Mouse (Mus musculus): ENCODE data around the gene Pcnx. TPM values are rescaled to one million over a fixed set of nuclear protein-coding genes. Genes with fewer than 3 reads are reported as not detected.

Pcnx gene
- polyA plus RNA-seq, 2 experiments, result 0.71 to 2.4 TPM

GRCm38 (mm10) chr12:81857251-81857650 is 2.6 kb upstream of the Pcnx start:
- Histone ChIP-seq H3K4me1 (replicated peaks; ENCODE audit: control insufficient read depth in 2 of 2, insufficient read depth in 2 of 2, low read length in 1 of 2) (peaks cover 0 to 6% of the 10 kb centered on the region in 2 experiments; a peak in 2 of 4 replicates), H3K9ac (replicated peaks) (no peak overlapping the region), H3K4me2 (ENCODE audit: low read depth) (no peak overlapping the region), H3K27ac (no peak overlapping the region), H3K4me3 (ENCODE audit: insufficient read depth in 1 of 2, low read depth in 2 of 2, low read length in 2 of 2) (no peak overlapping the region), H3K36me3 (replicated peaks; ENCODE audit: control insufficient read depth, insufficient read depth, low read depth) (no peaks in the 10 kb centered on the region), H3K9me3 (ENCODE audit: control insufficient read depth, low read length) (no peaks in the 10 kb centered on the region), H3K27me3 (ENCODE audit: control insufficient read depth, insufficient read depth, low read length) (peaks cover 31% of the 10 kb centered on the region)
- TF ChIP-seq CTCF (IDR thresholded peaks at IDR 0.05; ENCODE audit: low read depth) (no peak), EP300 (IDR thresholded peaks at IDR 0.05; ENCODE audit: low read depth) (no peak)
- WGBS (ENCODE audit: insufficient replicate concordance), result 49% methylated on average over 4 of the region's 4 CpGs
- ATAC-seq (ENCODE audit: insufficient read depth) (no peak), DNase-seq (ENCODE audit: low read depth in 3 of 3, low spot score in 3 of 3) (no peak)

- no peak for ATAC-seq (ENCODE audit: insufficient read depth)
- no peak overlapping the region for H3K4me3 ChIP-seq (ENCODE audit: insufficient read depth in 1 of 2, low read depth in 2 of 2, low read length in 2 of 2)
- no peak for DNase-seq (ENCODE audit: low read depth in 3 of 3, low spot score in 3 of 3)
- H3K27me3 ChIP-seq (ENCODE audit: control insufficient read depth, insufficient read depth, low read length), result peaks cover 33% of the 10 kb centered on the region
- no peak overlapping the region for H3K27ac ChIP-seq
- TF ChIP-seq CTCF (IDR thresholded peaks at IDR 0.05; ENCODE audit: low read depth), result no peak
- no peak for TF ChIP-seq EP300 (IDR thresholded peaks at IDR 0.05; ENCODE audit: low read depth)
- H3K9ac ChIP-seq (replicated peaks), result no peak overlapping the region
- no peaks in the 10 kb centered on the region for H3K36me3 ChIP-seq (replicated peaks; ENCODE audit: control insufficient read depth, insufficient read depth, low read depth)
- 71% methylated on average over 8 of the region's 8 CpGs for WGBS (ENCODE audit: insufficient replicate concordance)
- H3K9me3 ChIP-seq (ENCODE audit: control insufficient read depth, low read length), result no peaks in the 10 kb centered on the region
- peaks cover 0 to 12% of the 10 kb centered on the region in 2 experiments; a peak in 2 of 4 replicates for H3K4me1 ChIP-seq (replicated peaks; ENCODE audit: control insufficient read depth in 2 of 2, insufficient read depth in 2 of 2, low read length in 1 of 2)
- no peak overlapping the region for H3K4me2 ChIP-seq (ENCODE audit: low read depth)
These were observed 1.7 kb upstream of the Pcnx start for GRCm38 (mm10) chr12:81857978-81858569.

GRCm38 (mm10) chr12:81860308-81861181 is 722 bp downstream of the Pcnx start:
- peaks cover 0 to 12% of the 10 kb centered on the region in 2 experiments; a peak in 2 of 4 replicates for H3K4me1 ChIP-seq (replicated peaks; ENCODE audit: control insufficient read depth in 2 of 2, insufficient read depth in 2 of 2, low read length in 1 of 2)
- peak overlapping the region; percentile 50 for H3K9ac ChIP-seq (replicated peaks)
- H3K4me2 ChIP-seq (ENCODE audit: low read depth), result peak overlapping the region; percentile 81
- H3K4me3 ChIP-seq (ENCODE audit: insufficient read depth in 1 of 2, low read depth in 2 of 2, low read length in 2 of 2), result peak overlapping the region; percentile 73 to 83
- no peak for DNase-seq (ENCODE audit: low read depth in 3 of 3, low spot score in 3 of 3)
- H3K27me3 ChIP-seq (ENCODE audit: control insufficient read depth, insufficient read depth, low read length), result peaks cover 33% of the 10 kb centered on the region
- peak; percentile 40 for ATAC-seq (ENCODE audit: insufficient read depth)
- TF ChIP-seq CTCF (IDR thresholded peaks at IDR 0.05; ENCODE audit: low read depth) (no peak), EP300 (IDR thresholded peaks at IDR 0.05; ENCODE audit: low read depth) (no peak)
- no peaks in the 10 kb centered on the region for H3K36me3 ChIP-seq (replicated peaks; ENCODE audit: control insufficient read depth, insufficient read depth, low read depth)
- H3K27ac ChIP-seq, result no peak overlapping the region
- under 1% methylated on average over 100 of the region's 107 CpGs for WGBS (ENCODE audit: insufficient replicate concordance)
- no peaks in the 10 kb centered on the region for H3K9me3 ChIP-seq (ENCODE audit: control insufficient read depth, low read length)

- Histone ChIP-seq H3K9me3 (ENCODE audit: control insufficient read depth, low read length) (no peaks in the 10 kb centered on the region), H3K36me3 (replicated peaks; ENCODE audit: control insufficient read depth, insufficient read depth, low read depth) (no peaks in the 10 kb centered on the region), H3K4me2 (ENCODE audit: low read depth) (peak overlapping the region; percentile 81), H3K4me1 (replicated peaks; ENCODE audit: control insufficient read depth in 2 of 2, insufficient read depth in 2 of 2, low read length in 1 of 2) (peaks cover 0 to 12% of the 10 kb centered on the region in 2 experiments; a peak in 2 of 4 replicates), H3K4me3 (ENCODE audit: insufficient read depth in 1 of 2, low read depth in 2 of 2, low read length in 2 of 2) (peak overlapping the region; percentile 73 to 83; a peak in 3 of 4 replicates), H3K27me3 (ENCODE audit: control insufficient read depth, insufficient read depth, low read length) (peaks cover 33% of the 10 kb centered on the region), H3K9ac (replicated peaks) (no peak overlapping the region), H3K27ac (no peak overlapping the region)
- 39% methylated on average over 18 of the region's 18 CpGs for WGBS (ENCODE audit: insufficient replicate concordance)
- ATAC-seq (ENCODE audit: insufficient read depth), result no peak
- TF ChIP-seq EP300 (IDR thresholded peaks at IDR 0.05; ENCODE audit: low read depth), result no peak
- TF ChIP-seq CTCF (IDR thresholded peaks at IDR 0.05; ENCODE audit: low read depth), result no peak
- no peak for DNase-seq (ENCODE audit: low read depth in 3 of 3, low spot score in 3 of 3)
These were observed 1.6 kb downstream of the Pcnx start for GRCm38 (mm10) chr12:81861199-81862085.
